Mouse (Mus musculus) lung, adult 2 months (tissue): ENCODE measurements at regions not wholly inside any gene's neighbourhood (a gene's known extent, or its start where the extent isn't known, plus 50 kb on each side); places are given as distances from the start of the nearest gene placed in this dataset.

Source experiments
- CTCF ChIP-seq: fragments of 200-500 bp; IDR thresholded peaks from 2 replicates; pipeline ENCODE4 v1.5.1; 2011; ENCODE audit warnings: mild to moderate bottlenecking, low read length, control low read depth; ENCODE audit not compliant: insufficient read depth
- POLR2A ChIP-seq: fragments of 200-500 bp; IDR thresholded peaks from 2 replicates; pipeline ENCODE4 v1.6.1; 2011; ENCODE audit warnings: low read depth, mild to moderate bottlenecking, control low read depth, low read length, borderline replicate concordance; ENCODE audit errors: extremely low read depth

DNA sequence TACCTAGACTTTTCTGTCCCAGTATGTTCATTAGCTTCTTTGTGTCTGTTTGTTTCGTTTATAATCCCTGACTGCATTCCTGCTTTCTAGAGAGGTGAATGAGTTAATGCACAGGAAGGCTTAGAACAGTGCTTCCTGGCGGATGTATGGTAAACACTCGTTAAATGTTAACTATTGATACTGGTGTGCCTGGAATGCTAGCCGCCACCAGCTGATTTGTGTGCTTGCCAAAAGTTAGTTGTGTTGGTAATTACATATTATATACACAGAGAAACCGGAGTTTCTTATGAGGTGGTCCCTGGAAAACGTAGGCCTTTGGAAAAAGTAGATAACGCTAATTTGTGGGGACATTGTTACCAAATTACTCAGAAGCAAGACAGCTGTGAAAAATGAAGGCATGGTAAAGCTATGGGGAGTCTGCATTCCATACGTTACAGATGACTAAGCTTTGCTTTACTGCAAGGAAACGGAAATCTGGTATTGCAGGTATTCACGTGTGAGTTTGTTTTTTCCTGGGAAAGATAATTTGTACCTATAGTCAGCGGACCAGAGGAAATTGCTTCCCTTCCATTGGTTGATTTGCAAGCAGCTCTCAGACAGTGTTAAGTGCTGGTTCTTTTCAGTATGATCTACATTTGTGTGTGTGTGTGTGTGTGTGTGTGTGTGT lies 1205.9 kb upstream of the A1bg start:
- TF ChIP-seq POLR2A (no peak), CTCF (no peak)
